Mouse (Mus musculus) stomach, embryonic 14.5 days (tissue): Measurements from ENCODE around the gene Gse1. TPM values are rescaled to one million over a fixed set of nuclear protein-coding genes. Genes with fewer than 3 reads are reported as not detected.

Experiments
- ATAC-seq: fragments of 200-750 bp; cut with Nextera tagmentation; 2 replicates; pipeline ENCODE4 v1.8.0; 2017; ENCODE audit warnings: low read depth, moderate TSS enrichment; ENCODE audit not compliant: insufficient number of reproducible peaks, insufficient read depth, low FRiP score
- H3K27ac ChIP-seq: fragments of 300-500 bp; sonication (generic); 2 replicates; pipeline ENCODE4 v1.5.1; 2014; ENCODE audit warnings: mild to moderate bottlenecking, low read length, moderate library complexity, mixed read lengths
- H3K27me3 ChIP-seq: fragments of 300-500 bp; sonication (generic); 2 replicates; pipeline ENCODE4 v1.6.1; 2014; ENCODE audit warnings: low read length, control low read depth, mixed read lengths; ENCODE audit not compliant: control insufficient read depth, insufficient read depth
- H3K36me3 ChIP-seq: fragments of 300-500 bp; sonication (generic); 2 replicates; pipeline ENCODE4 v1.6.1; 2014; ENCODE audit warnings: mild to moderate bottlenecking, control low read depth, low read length, moderate library complexity, mixed read lengths; ENCODE audit not compliant: control insufficient read depth, insufficient read depth
- H3K4me1 ChIP-seq: fragments of 300-500 bp; sonication (generic); 2 replicates; pipeline ENCODE4 v1.6.1; 2014; ENCODE audit warnings: low read length, control low read depth, mixed read lengths; ENCODE audit not compliant: control insufficient read depth, insufficient read depth
- H3K4me2 ChIP-seq: fragments of 300-500 bp; sonication (generic); replicated peaks from 2 replicates; pipeline ENCODE4 v1.6.1; 2014; ENCODE audit warnings: low read depth, low read length, control low read depth
- H3K4me3 ChIP-seq: fragments of 300-500 bp; sonication (generic); 2 replicates; pipeline ENCODE4 v1.5.1; 2014; ENCODE audit warnings: low read depth, low read length, control low read depth
- H3K9ac ChIP-seq: fragments of 300-500 bp; sonication (generic); replicated peaks from 2 replicates; pipeline ENCODE4 v1.6.1; 2014; ENCODE audit warnings: low read depth, mild to moderate bottlenecking, control low read depth, low read length, moderate library complexity, mixed read lengths
- H3K9me3 ChIP-seq: fragments of 300-500 bp; sonication (generic); 2 replicates; pipeline ENCODE4 v1.6.1; 2016; ENCODE audit warnings: low read depth, low read length, control low read depth; ENCODE audit not compliant: control insufficient read depth
- WGBS: fragments of 180-500 bp; shearing (Covaris S2); extraction: QIAGEN DNeasy Blood & Tissue Kit; methylation state at CpG from one replicate; pipeline ENCODE4 v1.1.7; 2014; 5-methylcytosine and 5-hydroxymethylcytosine counted together
- polyA plus RNA-seq: library from polyadenylated mRNA; unstranded; fragments of >200 nt; fragmentation: Nextera tagmentation; extraction: Ambion mirVana; gene quantifications from 2 replicates; pipeline ENCODE4 v1.2.1, GENCODE M21; 2014

Gse1 gene
- polyA plus RNA-seq, 1 experiment from 2014 or later: 11.1 TPM

DNA sequence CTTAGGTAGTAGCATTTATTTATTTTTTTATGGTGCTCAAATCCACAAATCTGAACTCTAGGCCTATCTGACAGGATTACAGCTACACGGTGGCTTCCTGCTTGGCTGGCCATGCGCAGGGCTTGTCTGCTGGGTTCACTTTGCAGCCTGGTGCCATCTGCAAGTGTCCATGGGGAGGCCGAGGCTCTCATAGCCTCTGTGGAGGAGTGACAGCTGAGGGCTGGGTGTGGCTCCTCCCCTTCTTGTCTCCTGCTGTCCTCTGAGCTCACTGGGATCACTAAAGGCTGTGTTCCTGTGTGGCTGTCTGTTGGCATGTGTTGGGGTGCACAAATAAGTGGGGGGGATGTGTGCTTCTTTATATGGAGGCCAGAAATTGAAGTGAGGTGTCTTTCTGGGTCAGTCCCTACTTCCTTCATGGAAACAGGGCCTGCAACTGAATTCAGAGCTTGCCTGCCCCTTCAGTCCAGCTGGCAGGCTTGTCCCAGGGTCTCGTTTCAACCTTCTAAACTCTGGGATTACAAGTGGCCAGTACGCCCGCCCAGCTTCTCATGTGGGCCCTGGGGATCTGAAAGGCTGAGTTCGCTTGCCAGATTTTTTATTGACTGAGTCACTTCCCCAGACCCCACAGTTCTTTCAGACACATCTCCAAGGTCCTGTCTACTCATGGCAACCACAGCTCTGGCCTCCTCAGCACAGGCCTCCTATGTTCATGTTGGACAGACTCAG lies 12.7 kb upstream of the Gse1 start:
- Histone ChIP-seq H3K27me3 (no peaks in the 10 kb centered on the region), H3K4me3 (no peak overlapping the region), H3K36me3 (no peaks in the 10 kb centered on the region), H3K4me2 (no peak overlapping the region), H3K9ac (no peak overlapping the region), H3K9me3 (no peaks in the 10 kb centered on the region), H3K4me1 (peaks cover 39% of the 10 kb centered on the region), H3K27ac (peak overlapping the region; percentile 55; the same call in 1 of the 2 replicates)
- no peak for ATAC-seq
- 46% methylated on average over 7 of the region's 7 CpGs for WGBS

GRCm38 (mm10) chr8:120216855-120217830 lies 11.1 kb upstream of the Gse1 start:
- Histone ChIP-seq H3K27me3 (no peaks in the 10 kb centered on the region), H3K9me3 (no peaks in the 10 kb centered on the region), H3K4me1 (peaks cover 29% of the 10 kb centered on the region), H3K27ac (peak overlapping the region; percentile 85), H3K4me3 (no peak overlapping the region), H3K36me3 (no peaks in the 10 kb centered on the region), H3K9ac (no peak overlapping the region), H3K4me2 (no peak overlapping the region)
- WGBS: 10% methylated on average over 13 of the region's 13 CpGs
- peak; percentile 77 for ATAC-seq

DNA sequence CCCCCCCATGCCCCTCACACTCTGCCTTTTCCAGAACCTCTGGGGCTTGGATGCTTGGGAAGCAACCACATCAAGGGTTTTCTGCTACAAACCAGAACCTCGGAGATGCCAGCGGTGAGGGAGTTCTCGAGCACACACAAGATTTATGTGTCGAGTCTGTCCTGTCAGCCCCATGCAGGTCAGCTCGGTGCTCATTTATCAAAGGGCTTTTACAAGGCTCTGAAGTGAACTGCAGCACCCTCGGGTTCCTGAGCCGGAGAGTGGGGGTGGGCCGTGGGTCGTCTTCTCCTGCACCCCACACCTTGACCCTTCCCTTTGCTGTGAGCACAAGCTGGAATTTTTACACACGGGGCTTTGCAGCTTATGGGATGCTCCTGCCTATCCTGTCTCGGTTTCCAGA lies 5.7 kb upstream of the Gse1 start:
- WGBS: 22% methylated on average over 11 of the region's 11 CpGs
- no peak overlapping the region for H3K27ac ChIP-seq
- H3K27me3 ChIP-seq: no peaks in the 10 kb centered on the region
- H3K4me2 ChIP-seq: no peak overlapping the region
- no peaks in the 10 kb centered on the region for H3K9me3 ChIP-seq
- H3K9ac ChIP-seq: no peak overlapping the region
- ATAC-seq: no peak
- H3K4me3 ChIP-seq: no peak overlapping the region
- peaks cover 38% of the 10 kb centered on the region for H3K4me1 ChIP-seq
- H3K36me3 ChIP-seq: no peaks in the 10 kb centered on the region

GRCm38 (mm10) chr8:120224521-120225420 lies 3.5 kb upstream of the Gse1 start:
- 47% methylated on average over 11 of the region's 11 CpGs for WGBS
- H3K9me3 ChIP-seq: no peaks in the 10 kb centered on the region
- no peak overlapping the region for H3K9ac ChIP-seq
- peak overlapping the region; percentile 21; the same call in 1 of the 2 replicates for H3K27ac ChIP-seq
- H3K4me1 ChIP-seq: peaks cover 44% of the 10 kb centered on the region
- ATAC-seq: no peak
- no peaks in the 10 kb centered on the region for H3K27me3 ChIP-seq
- H3K36me3 ChIP-seq: no peaks in the 10 kb centered on the region
- H3K4me3 ChIP-seq: no peak overlapping the region
- no peak overlapping the region for H3K4me2 ChIP-seq

- no peak overlapping the region for H3K4me2 ChIP-seq
- H3K36me3 ChIP-seq: no peaks in the 10 kb centered on the region
- no peak overlapping the region for H3K4me3 ChIP-seq
- 45% methylated on average over 10 of the region's 10 CpGs for WGBS
- no peak for ATAC-seq
- peak overlapping the region; percentile 21; the same call in 1 of the 2 replicates for H3K27ac ChIP-seq
- no peak overlapping the region for H3K9ac ChIP-seq
- no peaks in the 10 kb centered on the region for H3K27me3 ChIP-seq
- H3K4me1 ChIP-seq: peaks cover 52% of the 10 kb centered on the region
- H3K9me3 ChIP-seq: no peaks in the 10 kb centered on the region
Measured at GRCm38 (mm10) chr8:120225421-120226151, 2.7 kb upstream of the Gse1 start.

DNA sequence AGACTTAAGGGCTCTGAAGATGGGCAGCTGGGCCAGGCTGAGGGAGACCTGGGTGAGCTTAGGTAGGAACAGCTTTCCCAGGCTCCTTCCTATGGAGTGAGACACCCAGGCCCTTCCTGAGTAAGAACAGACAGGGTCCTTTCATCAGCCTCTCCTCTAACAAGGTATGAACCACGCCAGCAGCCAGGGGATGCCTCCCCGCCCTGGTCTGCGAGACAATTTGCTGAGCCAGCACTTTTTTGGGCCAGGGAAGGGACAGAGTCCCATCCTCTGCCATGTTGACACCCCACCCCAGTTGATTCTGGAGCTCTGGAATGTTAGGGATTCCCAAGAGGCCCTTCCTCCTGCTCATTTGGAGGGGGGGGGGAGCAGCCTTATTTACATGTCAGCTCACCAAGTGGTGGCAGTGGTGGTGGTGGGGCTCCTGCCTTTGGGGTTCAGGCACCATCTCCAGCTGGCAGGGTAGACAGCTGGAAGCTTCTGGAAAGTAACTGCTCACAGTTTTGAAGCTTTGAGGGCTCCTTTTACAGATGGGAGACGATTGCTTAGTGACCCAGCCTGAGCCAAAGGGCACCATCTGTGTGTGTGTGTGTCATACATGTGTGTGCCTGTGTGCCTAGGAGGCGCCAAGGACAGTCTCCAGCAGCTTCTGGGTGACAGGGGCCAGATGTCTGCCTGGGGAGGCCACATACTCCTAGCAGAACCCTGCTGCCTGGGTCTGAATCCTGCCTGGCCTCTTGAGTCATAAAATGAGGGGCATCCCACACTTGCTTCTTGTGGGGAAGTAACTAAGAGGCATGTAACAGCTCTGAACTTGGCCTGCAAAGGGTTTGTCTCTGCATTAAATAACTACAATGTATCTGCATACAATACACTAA lies 1.3 kb upstream of the Gse1 start:
- Histone ChIP-seq H3K9me3 (no peaks in the 10 kb centered on the region), H3K36me3 (no peaks in the 10 kb centered on the region), H3K27me3 (no peaks in the 10 kb centered on the region), H3K4me3 (no peak overlapping the region), H3K27ac (peak overlapping the region; percentile 74; the same call in 1 of the 2 replicates), H3K4me2 (peak overlapping the region; percentile 96; the same call in 1 of the 2 replicates), H3K4me1 (peaks cover 65% of the 10 kb centered on the region), H3K9ac (no peak overlapping the region)
- WGBS: 46% methylated on average over 5 of the region's 5 CpGs
- ATAC-seq: no peak

- peak overlapping the region; percentile 29 for H3K4me3 ChIP-seq
Measured at GRCm38 (mm10) chr8:120227578-120227876, 729 bp upstream of the Gse1 start.

More at GRCm38 (mm10) chr8:120227578-120227876, 729 bp upstream of the Gse1 start:
- H3K9ac ChIP-seq: no peak overlapping the region
- H3K4me2 ChIP-seq: peak overlapping the region; percentile 96
- no peak for ATAC-seq
- no peaks in the 10 kb centered on the region for H3K36me3 ChIP-seq
- no peaks in the 10 kb centered on the region for H3K27me3 ChIP-seq
- no peaks in the 10 kb centered on the region for H3K9me3 ChIP-seq
- peaks cover 65% of the 10 kb centered on the region for H3K4me1 ChIP-seq
- peak overlapping the region; percentile 74; the same call in 1 of the 2 replicates for H3K27ac ChIP-seq
